Mouse (Mus musculus) MEL (cell line): ENCODE results near the gene Hnrnph3.

Source experiments
- CHD2 ChIP-seq: IDR thresholded peaks from 2 replicates; pipeline ENCODE4 v1.6.1; 2011; ENCODE audit warnings: low read length, improper control_type of control experiment
- CTCF ChIP-seq, 3 experiments: IDR thresholded peaks in 2 of 3; conservative IDR thresholded peaks in 1 of 3; 2 replicates each; pipeline ENCODE4 v1.5.1; 2011 to 2012; ENCODE audit warnings: low read length in 3 of 3, low read depth in 2 of 3, mild to moderate bottlenecking in 2 of 3, improper control_type of control experiment in 1 of 3, inconsistent platforms in 1 of 3, mixed read lengths in 1 of 3, moderate library complexity in 1 of 3; ENCODE audit not compliant: control insufficient read depth in 1 of 3, insufficient read depth in 1 of 3, poor library complexity in 1 of 3, severe bottlenecking in 1 of 3
- E2F4 ChIP-seq: IDR thresholded peaks from 2 replicates; pipeline ENCODE4 v1.6.1; 2011; ENCODE audit warnings: low read depth, low read length, improper control_type of control experiment, borderline replicate concordance
- MAX ChIP-seq: IDR thresholded peaks from 2 replicates; pipeline ENCODE4 v1.6.1; 2011; ENCODE audit warnings: low read length, improper control_type of control experiment
- MEF2A ChIP-seq: IDR thresholded peaks from 2 replicates; pipeline ENCODE4 v1.6.1; 2014; ENCODE audit warnings: low read depth, mild to moderate bottlenecking, inconsistent platforms, low read length, improper control_type of control experiment; ENCODE audit not compliant: poor library complexity, insufficient replicate concordance, severe bottlenecking; ENCODE audit errors: extremely low read depth
- NRF1 ChIP-seq: IDR thresholded peaks from 2 replicates; pipeline ENCODE4 v1.6.1; 2014; ENCODE audit warnings: low read depth, mild to moderate bottlenecking, inconsistent platforms, low read length, improper control_type of control experiment, moderate library complexity; ENCODE audit not compliant: poor library complexity, insufficient read depth, severe bottlenecking
- POLR2A ChIP-seq, 2 experiments: IDR thresholded peaks; 2 replicates each; pipeline ENCODE4 v1.6.1; 2011 to 2012; ENCODE audit warnings: low read length in 2 of 2, mild to moderate bottlenecking in 2 of 2, control low read depth in 1 of 2, improper control_type of control experiment in 1 of 2, low read depth in 1 of 2, moderate library complexity in 1 of 2; ENCODE audit not compliant: control insufficient read depth in 1 of 2, insufficient read depth in 1 of 2, poor library complexity in 1 of 2
- TCF12 ChIP-seq: IDR thresholded peaks from 2 replicates; pipeline ENCODE4 v1.6.1; 2014; ENCODE audit warnings: low read depth, mild to moderate bottlenecking, inconsistent platforms, low read length, improper control_type of control experiment, moderate library complexity

DNA sequence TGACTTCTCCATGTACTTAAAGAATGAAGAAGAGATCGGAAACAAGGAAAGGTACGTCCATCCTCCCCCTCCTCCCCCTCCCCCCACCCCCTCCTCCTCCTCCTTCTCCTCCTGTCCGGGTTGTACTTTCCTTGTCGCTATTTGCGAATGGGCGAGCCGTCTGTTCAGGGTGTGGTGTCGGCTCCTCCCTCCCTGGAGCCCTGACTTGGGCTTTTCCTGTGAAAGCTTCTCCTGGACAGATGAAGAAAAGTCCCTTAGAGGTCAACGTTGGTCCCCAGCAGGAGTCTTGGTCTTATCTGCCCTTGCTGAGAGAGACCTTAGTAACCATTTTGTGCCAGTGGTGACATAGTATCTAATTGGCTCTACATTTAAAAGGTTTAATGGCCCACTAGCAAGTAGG, 30.0 kb downstream of the Hnrnph3 start:
- no peak for TF ChIP-seq CTCF (IDR thresholded peaks at IDR 0.05 in 2 of 3, conservative IDR thresholded peaks at IDR 0.05 in 1 of 3; ENCODE audit: control insufficient read depth in 1 of 3, insufficient read depth in 1 of 3, low read depth in 2 of 3, low read length in 3 of 3, poor library complexity in 1 of 3, severe bottlenecking in 1 of 3)
- TF ChIP-seq MAX = no peak
- TF ChIP-seq MEF2A = no peak
- TF ChIP-seq E2F4 = no peak
- TF ChIP-seq POLR2A (IDR thresholded peaks at IDR 0.05; ENCODE audit: control insufficient read depth in 1 of 2, insufficient read depth in 1 of 2, low read depth in 1 of 2, low read length in 2 of 2, poor library complexity in 1 of 2) = no peak
- TF ChIP-seq CHD2 = no peak
- TF ChIP-seq TCF12 = no peak
- no peak for TF ChIP-seq NRF1
